Mouse (Mus musculus) heart, adult 10 weeks (tissue): Measurements from ENCODE around the gene Prmt7. TPM values are rescaled to one million over a fixed set of nuclear protein-coding genes. Genes with fewer than 3 reads are reported as not detected.

Experiments
- polyA plus RNA-seq: library from polyadenylated mRNA; stranded (reverse); fragments of 350-450 nt; fragmentation: Illumina TruSeq; extraction: RNeasy Lipid Tissue Mini Kit (QIAGEN cat#74804); gene quantifications from one replicate; pipeline ENCODE4 v1.2.3, GENCODE M21; 2014; ENCODE audit warnings: low read depth, low replicate concordance

Prmt7 gene
- polyA plus RNA-seq, result 20.2 TPM

DNA sequence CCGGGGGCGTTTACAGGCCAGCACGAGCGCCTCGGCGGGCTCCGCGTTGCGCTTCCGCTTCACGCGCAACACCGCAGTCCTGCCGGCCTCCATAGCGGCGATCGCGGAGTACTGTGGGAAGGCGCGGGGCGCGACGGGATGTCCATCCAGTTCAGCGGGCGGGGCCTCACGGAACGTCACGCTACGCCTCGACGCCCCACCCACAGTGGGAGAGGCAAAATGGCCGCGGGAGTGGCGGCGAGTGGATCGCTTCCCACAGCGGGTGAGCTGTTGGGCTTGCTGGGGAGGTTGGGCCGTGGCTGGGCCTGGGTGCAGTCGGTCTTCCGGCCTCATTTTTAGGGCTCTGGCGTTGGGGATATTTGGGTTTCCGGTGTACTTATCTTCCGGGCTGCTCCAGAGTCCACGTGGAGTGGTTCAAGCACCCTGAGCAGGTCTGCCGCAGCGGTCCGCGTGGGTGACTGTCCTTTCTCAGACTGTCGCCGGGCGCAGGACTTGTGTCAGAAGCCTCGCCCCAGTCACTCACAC is at the start of gene Prmt7, which contains the start of gene Slc7a6os:
Prmt7 (plus strand) TSS at position 116 of the 525 bp plus-strand sequence.
Slc7a6os (minus strand) TSS at position 115 of the 525 bp plus-strand sequence.

DNA sequence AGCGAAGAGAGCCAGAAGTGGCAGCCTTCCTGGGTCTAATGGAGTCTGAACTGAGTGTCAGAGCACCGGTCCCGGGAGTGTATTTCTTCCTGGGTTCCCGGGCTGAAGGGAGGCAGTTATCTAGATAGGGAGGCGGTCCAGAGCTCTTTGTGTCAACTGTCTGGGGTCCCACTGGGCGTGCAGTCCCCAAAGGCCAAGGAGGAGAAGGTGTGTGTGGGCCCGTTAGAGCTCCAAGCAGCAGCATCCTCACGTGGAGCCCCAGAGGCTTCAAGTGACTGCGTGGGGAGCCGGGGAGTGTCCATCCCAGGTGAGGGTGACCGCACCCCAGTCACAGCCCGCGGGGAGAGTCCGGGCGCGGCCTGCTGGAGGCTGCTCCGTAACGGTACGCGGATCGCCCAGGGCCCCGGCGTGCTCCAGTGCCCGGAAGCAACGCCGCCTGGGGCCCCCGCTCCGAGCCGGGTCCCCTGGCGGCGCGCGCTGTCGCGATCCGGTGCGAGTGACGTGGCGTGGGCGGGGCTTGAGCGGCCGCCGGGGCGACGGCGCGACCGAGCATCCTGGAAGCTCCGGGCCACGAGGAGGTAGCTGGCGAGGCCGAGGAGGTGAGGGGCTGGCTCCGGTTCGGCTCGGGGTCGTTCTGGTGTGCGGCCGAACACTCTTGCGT is 42.2 kb upstream of the Prmt7 start, which contains the start of gene Slc7a6:
Slc7a6 (plus strand) TSS at position 502 of the 661 bp plus-strand sequence.

Other genes with a start within 250 kb of the Prmt7 start
- 42.3 TPM for gene Slc12a4, start 244.8 kb upstream of the Prmt7 start, polyA plus RNA-seq
- not detected for gene Dpep3, start 231.5 kb upstream of the Prmt7 start, polyA plus RNA-seq
- gene Dus2, start 219.6 kb upstream of the Prmt7 start, polyA plus RNA-seq, result 13.7 TPM
- gene Dpep2nb, start 205.0 kb upstream of the Prmt7 start, polyA plus RNA-seq, result not detected
- 9.2 TPM for gene Ddx28, start 199.1 kb upstream of the Prmt7 start, polyA plus RNA-seq
- gene Nfatc3, start 152.1 kb upstream of the Prmt7 start, polyA plus RNA-seq, result 13.4 TPM
- gene Esrp2, start 74.0 kb upstream of the Prmt7 start, polyA plus RNA-seq, result 2.0 TPM
- 7.5 TPM for gene Pla2g15, start 60.5 kb upstream of the Prmt7 start, polyA plus RNA-seq
- gene Slc7a6, start 42.1 kb upstream of the Prmt7 start, polyA plus RNA-seq, result 10.4 TPM
- 19.7 TPM for gene Slc7a6os, start within 50 bp of the Prmt7 start, polyA plus RNA-seq
- 3.0 TPM for gene Smpd3, start 127.1 kb downstream of the Prmt7 start, polyA plus RNA-seq
- 4.9 TPM for gene Zfp90, start 204.4 kb downstream of the Prmt7 start, polyA plus RNA-seq